Mouse (Mus musculus) lung, postnatal 0 days (tissue): ENCODE results near the gene Paxbp1. TPM values are rescaled to one million over a fixed set of nuclear protein-coding genes. Genes with fewer than 3 reads are reported as not detected.
A peak's percentile ranks its signal among the peaks of the same experiment; 100 is the strongest.

Experiments used
- ATAC-seq: fragments of 200-750 bp; cut with Nextera tagmentation; 2 replicates; pipeline ENCODE4 v1.8.0; 2017; ENCODE audit warnings: moderate library complexity
- DNase-seq: peaks from one replicate; pipeline ENCODE4 v3.0.0-alpha.2; 2016; ENCODE audit warnings: low spot score
- H3K27ac ChIP-seq: fragments of 300-500 bp; sonication (generic); 2 replicates; pipeline ENCODE4 v1.5.1; 2014; ENCODE audit warnings: antibody characterized with exemption, mild to moderate bottlenecking, low read length, mixed read lengths
- H3K27me3 ChIP-seq: fragments of 300-500 bp; sonication (generic); replicated peaks from 2 replicates; pipeline ENCODE4 v1.6.1; 2014; ENCODE audit warnings: low read length, mixed read lengths; ENCODE audit not compliant: insufficient read depth
- H3K36me3 ChIP-seq: fragments of 300-500 bp; sonication (generic); 2 replicates; pipeline ENCODE4 v1.6.1; 2014; ENCODE audit warnings: low read length, mixed read lengths; ENCODE audit not compliant: insufficient read depth
- H3K4me1 ChIP-seq: fragments of 300-500 bp; sonication (generic); 2 replicates; pipeline ENCODE4 v1.6.1; 2014; ENCODE audit warnings: antibody characterized with exemption, low read depth, low read length, mixed read lengths; ENCODE audit not compliant: insufficient read depth
- H3K4me2 ChIP-seq: fragments of 300-500 bp; sonication (generic); replicated peaks from 2 replicates; pipeline ENCODE4 v1.6.1; 2014; ENCODE audit warnings: low read depth, mild to moderate bottlenecking, low read length, moderate library complexity, mixed read lengths
- H3K4me3 ChIP-seq: fragments of 300-500 bp; sonication (generic); 2 replicates; pipeline ENCODE4 v1.5.1; 2014; ENCODE audit warnings: low read depth, low read length
- H3K9ac ChIP-seq: fragments of 300-500 bp; sonication (generic); replicated peaks from 2 replicates; pipeline ENCODE4 v1.6.1; 2014; ENCODE audit warnings: low read depth, mild to moderate bottlenecking
- H3K9me3 ChIP-seq: fragments of 300-500 bp; sonication (generic); 2 replicates; pipeline ENCODE4 v1.6.1; 2016; ENCODE audit warnings: low read length, mixed read lengths
- CTCF ChIP-seq: IDR thresholded peaks from 2 replicates; pipeline ENCODE4 v1.5.1; 2016; ENCODE audit warnings: antibody characterized with exemption, mild to moderate bottlenecking
- EP300 ChIP-seq: IDR thresholded peaks from 2 replicates; pipeline ENCODE4 v1.6.1; 2016; ENCODE audit warnings: antibody characterized with exemption, mild to moderate bottlenecking, control low read depth
- WGBS: fragments of 180-500 bp; shearing (Covaris S2); extraction: QIAGEN DNeasy Blood & Tissue Kit; methylation state at CpG from one replicate; pipeline ENCODE4 v1.1.7; 2014; 5-methylcytosine and 5-hydroxymethylcytosine counted together
- polyA plus RNA-seq: library from polyadenylated mRNA; unstranded; fragments of >200 nt; fragmentation: Nextera tagmentation; extraction: Ambion mirVana; gene quantifications from 2 replicates; pipeline ENCODE4 v1.2.1, GENCODE M21; 2015

Gene Paxbp1
- polyA plus RNA-seq: 20.3 and 23.9 TPM in 2 replicates

DNA sequence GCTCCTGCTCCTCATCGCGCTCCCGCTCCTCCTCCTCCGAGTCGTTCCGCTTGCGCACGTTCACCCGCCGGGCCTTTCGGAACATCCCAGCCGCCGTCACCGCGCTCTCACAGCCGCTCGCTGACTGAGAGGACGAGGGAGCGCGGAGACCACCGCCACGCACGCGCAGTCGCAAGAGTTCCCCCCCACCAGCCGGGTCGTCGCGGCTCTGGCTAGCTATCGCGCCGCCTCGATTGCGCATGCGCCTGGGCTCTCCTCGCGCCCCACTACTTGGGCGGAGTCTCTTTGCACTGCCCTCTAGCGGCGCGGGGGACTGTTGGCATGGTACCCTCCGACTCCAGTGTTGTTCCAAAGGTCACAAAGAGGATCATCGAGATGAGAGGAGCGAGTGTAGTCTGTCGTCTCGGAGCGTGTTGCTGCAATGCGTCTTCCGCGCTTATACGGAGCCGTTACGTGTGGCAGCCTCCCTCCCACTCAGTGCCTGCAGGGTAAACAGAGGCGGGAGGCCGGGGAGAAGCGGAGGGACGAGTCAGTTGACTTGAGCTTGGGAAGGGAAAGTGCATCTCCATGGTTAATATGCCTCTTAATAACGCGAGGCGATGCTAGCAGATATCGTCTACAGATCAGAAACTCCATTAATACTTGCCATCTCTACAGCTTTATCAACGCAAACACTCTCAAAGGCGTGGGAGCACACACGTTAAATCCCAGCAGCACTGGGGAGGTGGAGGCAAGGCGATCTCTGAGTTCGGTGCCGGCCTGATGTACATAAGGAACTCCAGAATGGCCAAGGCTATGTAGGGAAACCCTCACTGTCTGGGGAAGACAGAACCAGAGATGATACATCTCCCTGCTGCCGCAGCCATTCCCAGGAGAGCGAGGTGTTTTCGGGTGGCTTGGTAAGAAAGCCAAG, at the start of gene Paxbp1:
TSS of gene Paxbp1 (minus strand) at position 274 of the 913 bp plus-strand sequence.
- Histone ChIP-seq H3K9ac (peak within 1 kb of the TSS; percentile 83), H3K4me1 (no peaks in the 10 kb centered on the region), H3K36me3 (no peaks in the 10 kb centered on the region), H3K27ac (peak within 1 kb of the TSS; percentile 96), H3K9me3 (no peaks in the 10 kb centered on the region), H3K4me2 (peak within 1 kb of the TSS; percentile 87), H3K4me3 (peak within 1 kb of the TSS; percentile 94), H3K27me3 (no peaks in the 10 kb centered on the region)
- ATAC-seq (peak; percentile 96), DNase-seq (peak; percentile 98)
- peak; percentile 98 for TF ChIP-seq CTCF
- TF ChIP-seq EP300: no peak
- WGBS: 1% methylated on average over 53 of the region's 70 CpGs

DNA sequence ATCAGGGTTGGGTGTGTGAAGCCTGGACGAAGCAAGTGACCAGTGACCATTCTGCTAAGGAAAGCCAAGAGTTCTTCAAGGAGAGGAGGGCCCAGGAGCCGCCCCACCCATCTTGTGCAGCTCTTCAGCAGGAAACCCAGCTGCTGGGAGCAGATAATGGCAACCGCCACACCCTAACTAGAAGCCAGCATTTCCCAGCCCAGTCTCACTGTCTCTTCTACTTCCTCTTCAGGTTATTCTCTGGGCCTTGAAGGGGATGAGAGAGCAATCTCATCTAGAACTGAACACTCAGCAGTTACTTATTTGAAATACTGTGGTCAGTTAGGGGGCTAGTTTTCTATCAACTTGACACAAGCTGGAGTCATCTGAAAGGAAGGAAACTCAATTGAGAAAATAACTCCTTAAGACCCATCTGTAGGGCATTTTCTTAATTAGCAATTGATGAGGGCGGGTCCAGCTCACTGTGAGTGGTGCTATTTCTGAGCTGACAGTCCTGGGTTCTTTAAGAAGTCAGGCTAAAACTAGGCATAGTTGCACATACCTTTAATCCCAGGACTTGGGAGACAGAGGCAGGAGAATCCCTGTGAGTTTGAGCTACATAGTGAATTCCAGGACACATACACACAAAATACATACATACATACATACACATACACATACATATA, 42.4 kb upstream of the Paxbp1 start:
- no peaks in the 10 kb centered on the region for H3K27me3 ChIP-seq
- no peak overlapping the region for H3K27ac ChIP-seq
- no peak overlapping the region for H3K4me3 ChIP-seq
- no peaks in the 10 kb centered on the region for H3K36me3 ChIP-seq
- no peaks in the 10 kb centered on the region for H3K4me1 ChIP-seq
- DNase-seq (peak; percentile 10), ATAC-seq (no peak; the same call in 1 of the 2 replicates)
- TF ChIP-seq CTCF (no peak), EP300 (no peak)
- no peak overlapping the region for H3K4me2 ChIP-seq
- no peaks in the 10 kb centered on the region for H3K9me3 ChIP-seq
- WGBS: 48% methylated on average over 4 of the region's 4 CpGs
- H3K9ac ChIP-seq: no peak overlapping the region

DNA sequence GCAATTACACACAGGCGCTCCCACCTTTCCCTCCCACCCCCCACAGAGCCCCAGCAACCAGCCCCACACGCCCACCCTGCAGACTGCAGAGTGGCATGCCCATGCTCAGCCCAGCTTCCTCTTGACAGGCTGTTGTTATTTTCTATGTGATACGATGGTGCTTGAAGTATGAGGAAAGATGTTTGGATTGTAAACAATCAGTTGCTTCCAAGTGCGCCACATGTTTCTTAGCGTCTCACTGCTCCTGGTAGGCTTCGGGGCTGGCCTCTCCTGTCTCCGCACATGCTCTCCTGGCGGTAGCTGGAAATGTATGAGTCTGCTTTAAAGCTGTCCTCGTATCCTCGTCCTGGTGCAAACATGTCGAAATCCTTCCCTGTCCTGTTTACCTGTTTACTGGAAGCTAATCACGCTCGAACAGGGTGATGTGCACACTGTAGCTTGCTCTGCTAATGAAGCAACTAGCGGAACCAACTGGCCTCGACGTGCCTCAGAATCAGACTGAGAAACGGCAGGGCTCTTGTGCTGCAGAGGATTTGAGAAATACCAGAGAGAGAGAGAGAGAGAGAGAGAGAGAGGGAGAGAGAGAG, 41.0 kb upstream of the Paxbp1 start:
- H3K4me1 ChIP-seq: no peaks in the 10 kb centered on the region
- H3K27ac ChIP-seq: no peak overlapping the region
- ATAC-seq (peak; percentile 52; the same call in 1 of the 2 replicates), DNase-seq (peak; percentile 60)
- H3K4me3 ChIP-seq: no peak overlapping the region
- no peak overlapping the region for H3K9ac ChIP-seq
- TF ChIP-seq CTCF (no peak; the same call in 1 of the 2 replicates), EP300 (no peak)
- H3K4me2 ChIP-seq: peak overlapping the region; percentile 6; the same call in 1 of the 2 replicates
- H3K9me3 ChIP-seq: no peaks in the 10 kb centered on the region
- WGBS: 45% methylated on average over 17 of the region's 17 CpGs
- H3K27me3 ChIP-seq: no peaks in the 10 kb centered on the region
- no peaks in the 10 kb centered on the region for H3K36me3 ChIP-seq

DNA sequence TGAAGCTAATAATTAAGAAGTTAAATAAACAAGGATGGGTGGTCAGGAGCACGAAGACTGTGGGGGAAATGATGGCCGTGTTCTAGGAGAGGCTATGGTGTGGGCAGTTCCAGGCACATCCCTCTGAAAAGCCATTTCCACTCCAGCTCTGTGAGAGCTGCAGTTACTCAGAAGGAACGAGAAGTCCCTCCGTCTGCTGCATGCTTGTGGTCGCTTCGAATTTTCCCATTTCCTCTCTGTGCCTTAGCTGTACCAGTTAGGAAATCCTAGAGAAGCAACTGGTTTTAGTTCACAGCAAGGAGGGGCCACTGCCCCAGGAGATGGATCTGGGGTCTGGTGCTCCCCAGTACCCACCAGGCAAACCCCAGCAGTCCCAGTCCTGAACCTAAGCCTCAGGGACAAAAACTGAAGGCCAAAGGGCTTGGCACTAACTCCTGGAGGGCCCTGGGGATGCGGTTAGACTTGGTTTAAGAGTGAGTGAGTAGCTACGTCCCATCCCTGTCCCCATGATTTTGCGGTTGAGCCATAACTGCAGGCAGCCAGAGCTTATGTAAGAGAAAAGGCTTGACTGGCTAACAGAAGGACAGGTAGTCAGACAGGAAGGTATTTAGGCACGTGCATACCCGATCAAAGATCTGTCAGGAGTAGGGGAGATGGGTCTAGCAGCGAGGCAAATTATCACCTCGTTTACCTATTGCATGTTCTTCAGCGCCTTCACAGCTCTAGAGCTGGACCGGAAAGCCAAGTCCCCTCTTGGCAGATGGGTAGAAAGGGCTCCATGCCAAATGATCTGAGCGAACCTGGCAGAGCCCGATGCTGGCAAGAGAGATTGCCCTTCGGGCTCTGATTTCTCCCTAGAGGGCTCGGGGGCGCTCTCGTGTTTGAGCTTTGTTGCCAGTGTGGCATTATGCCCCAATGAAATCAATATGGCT, 40.2 kb upstream of the Paxbp1 start:
- no peak for ATAC-seq
- no peaks in the 10 kb centered on the region for H3K9me3 ChIP-seq
- TF ChIP-seq CTCF: no peak
- TF ChIP-seq EP300: no peak
- H3K27me3 ChIP-seq: no peaks in the 10 kb centered on the region
- WGBS: 67% methylated on average over 21 of the region's 21 CpGs
- no peaks in the 10 kb centered on the region for H3K4me1 ChIP-seq
- H3K4me2 ChIP-seq: peak overlapping the region; percentile 6; the same call in 1 of the 2 replicates
- H3K9ac ChIP-seq: no peak overlapping the region
- no peak overlapping the region for H3K4me3 ChIP-seq
- DNase-seq: no peak
- H3K27ac ChIP-seq: no peak overlapping the region
- H3K36me3 ChIP-seq: no peaks in the 10 kb centered on the region

DNA sequence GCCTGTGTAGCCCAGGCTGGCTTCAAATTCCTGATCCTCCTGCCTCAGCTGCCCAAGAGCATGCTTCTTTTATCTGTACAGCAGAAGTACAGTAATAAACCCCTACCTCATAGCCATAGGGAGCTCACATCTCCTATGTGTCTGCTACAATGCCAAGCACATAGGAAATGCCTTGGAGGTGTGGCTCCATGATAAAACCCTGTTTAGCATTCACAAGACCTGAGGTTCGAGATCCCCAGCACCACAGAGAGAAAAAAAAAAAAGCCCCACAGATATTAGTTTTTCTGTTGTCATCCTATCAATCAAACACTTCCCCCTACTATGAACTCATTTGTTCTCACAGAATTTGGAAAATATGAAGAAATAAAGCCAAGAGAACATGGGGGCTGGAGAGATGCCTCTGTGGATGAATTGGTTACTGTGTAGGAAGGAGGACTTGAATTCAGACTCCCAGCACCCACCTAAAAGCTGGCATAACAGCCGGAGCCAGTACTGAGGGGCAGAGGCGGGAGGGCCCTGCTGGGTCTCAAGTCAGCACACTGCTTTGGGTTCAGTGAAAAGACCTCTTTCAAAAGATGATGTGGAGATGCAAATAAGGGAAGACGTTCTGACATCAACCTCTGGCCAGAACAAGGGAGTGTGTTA, 38.8 kb upstream of the Paxbp1 start:
- DNase-seq (no peak), ATAC-seq (no peak)
- Histone ChIP-seq H3K4me3 (no peak overlapping the region), H3K36me3 (no peaks in the 10 kb centered on the region), H3K9ac (no peak overlapping the region), H3K4me1 (no peaks in the 10 kb centered on the region), H3K9me3 (no peaks in the 10 kb centered on the region), H3K27me3 (no peaks in the 10 kb centered on the region), H3K4me2 (no peak overlapping the region), H3K27ac (no peak overlapping the region)
- TF ChIP-seq CTCF (no peak), EP300 (no peak)
- WGBS: 77% methylated on average over 4 of the region's 4 CpGs
